Mouse (Mus musculus) left cerebral cortex, postnatal 25 days (tissue): Measurements from ENCODE around the gene Nlrc5. TPM values are rescaled to one million over a fixed set of nuclear protein-coding genes. Genes with fewer than 3 reads are reported as not detected.

Experiments
- DNase-seq, 2 experiments: peaks; one replicate each; pipeline ENCODE4 v3.0.0; 2022; ENCODE audit warnings: low spot score in 2 of 2, mixed read lengths in 1 of 2
- intact Hi-C: fragments of 180-260 bp; cut with DNase I; formaldehyde crosslinking; loops from one replicate; pipeline ENCODE4 v1.15.1; 2025
- microRNA-seq, 2 experiments: library from miRNA; unstranded; fragments of <30 nt; microRNA quantifications; one replicate each; pipeline ENCODE4 v1.2.0; 2022
- total RNA-seq, 2 experiments: library from RNA; stranded (reverse); gene quantifications; 2 replicates each; pipeline ENCODE4 v1.2.3; 2021

The Nlrc5 gene
- total RNA-seq, 2 experiments from 2014 or later = 0.21 to 0.71 TPM

DNA sequence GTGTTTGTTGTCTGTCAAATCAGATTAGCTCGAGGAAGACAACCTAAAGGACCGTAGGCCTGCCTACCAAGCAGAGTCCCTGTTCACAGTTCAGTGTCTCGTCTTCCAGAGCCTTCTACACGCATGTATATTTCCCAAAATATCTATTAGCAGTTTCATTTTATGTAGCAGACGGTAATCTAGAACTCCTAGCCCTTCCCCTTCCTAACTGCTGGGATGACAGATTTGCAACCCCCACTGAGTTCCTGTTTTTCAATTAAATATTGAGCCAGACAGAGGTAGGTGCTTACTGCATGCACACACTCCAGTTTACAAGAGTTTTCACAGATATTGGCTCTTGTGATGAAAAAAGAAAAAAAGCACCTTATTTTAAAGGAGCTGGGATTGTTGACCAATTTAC, 115.3 kb downstream of the Nlrc5 start:
- DNase-seq = no peak
- intact Hi-C loops = no loop called here

DNA sequence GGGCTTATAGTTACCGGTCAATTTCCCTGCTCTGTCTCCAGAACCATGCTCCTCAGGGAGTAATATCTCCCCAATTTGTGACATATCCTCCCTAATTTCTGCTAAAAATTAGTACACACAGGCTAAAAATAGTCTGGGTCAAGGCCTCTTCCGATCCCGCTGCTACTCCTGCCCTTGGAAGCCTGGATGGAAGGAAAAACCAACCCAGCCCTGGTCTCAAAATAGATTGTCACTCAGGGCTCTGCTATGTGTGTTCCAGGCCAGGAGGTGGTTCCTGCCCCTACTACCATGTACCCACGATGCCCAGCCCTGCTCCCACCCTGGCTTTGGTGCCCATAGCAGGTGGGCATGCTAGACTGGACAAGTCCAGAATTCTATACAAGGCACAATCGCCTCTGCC, 115.8 kb downstream of the Nlrc5 start:
- no peak for DNase-seq
- intact Hi-C loops = no loop called here

DNA sequence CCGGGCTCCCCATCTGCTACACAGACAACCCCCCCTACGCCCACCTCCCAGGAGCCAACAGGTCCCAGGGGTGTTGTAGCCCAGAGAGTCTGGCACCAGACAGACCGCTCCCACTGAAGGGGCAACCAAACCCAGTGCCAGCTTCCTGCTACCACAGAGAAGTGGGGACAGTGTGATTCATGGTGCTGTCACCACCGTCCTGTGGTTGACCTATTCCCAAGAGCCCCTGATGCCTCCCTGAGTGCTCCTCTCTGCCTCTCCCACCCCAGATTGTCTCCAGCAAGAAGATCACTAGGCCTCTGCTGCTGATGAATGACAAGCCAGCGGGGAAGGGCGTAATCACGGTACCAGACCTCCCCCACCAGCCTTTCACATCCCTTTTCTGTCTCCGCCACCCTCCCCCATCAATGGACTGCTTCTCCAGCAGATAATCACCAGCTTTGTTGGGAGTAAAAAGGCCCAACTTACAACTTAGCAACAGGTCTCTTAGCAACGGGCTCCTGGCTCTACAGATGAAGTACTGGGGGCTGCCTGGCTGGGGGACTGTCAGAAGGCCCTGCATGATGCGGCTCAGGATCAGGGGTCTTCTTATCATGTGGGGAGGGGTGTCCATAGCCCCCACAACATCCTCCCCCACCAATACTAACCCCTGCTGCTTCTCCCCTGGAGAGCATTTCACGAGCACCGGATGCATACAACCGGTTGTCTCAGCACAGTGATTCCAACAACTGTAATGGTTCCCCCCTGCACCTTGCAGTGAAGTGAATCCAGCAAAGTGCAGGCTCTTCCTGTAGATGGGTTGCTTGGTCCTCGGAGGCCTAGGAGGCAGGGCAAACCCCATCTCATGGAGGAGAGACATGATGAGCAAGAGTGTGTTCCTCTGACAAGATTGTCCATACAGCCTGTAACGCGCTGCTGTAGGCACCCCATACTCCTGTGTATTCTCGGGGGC, 117.6 kb downstream of the Nlrc5 start:
- DNase-seq = peak; percentile 69 to 78
- intact Hi-C loops = no loop called here

DNA sequence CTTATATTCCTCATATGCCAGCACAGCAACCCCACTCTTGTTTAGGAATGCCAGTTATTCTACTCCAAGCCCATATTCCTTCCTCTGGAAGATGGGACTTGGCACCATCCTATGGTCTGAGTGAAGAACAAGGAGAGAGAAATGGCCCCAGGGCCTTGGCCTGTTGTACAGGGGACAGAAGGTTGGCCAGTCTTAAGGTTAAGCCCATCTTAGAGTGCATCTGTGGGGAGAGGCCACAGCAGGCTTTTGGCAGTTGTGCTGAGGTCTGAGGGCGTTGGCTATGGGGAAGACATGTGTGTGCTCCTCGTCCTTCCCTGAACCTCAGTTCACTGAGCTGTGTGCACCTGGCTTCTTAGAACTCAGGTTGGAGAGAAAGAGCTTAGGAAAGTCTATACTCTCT, 118.5 kb downstream of the Nlrc5 start:
- intact Hi-C loops = no loop called here

DNA sequence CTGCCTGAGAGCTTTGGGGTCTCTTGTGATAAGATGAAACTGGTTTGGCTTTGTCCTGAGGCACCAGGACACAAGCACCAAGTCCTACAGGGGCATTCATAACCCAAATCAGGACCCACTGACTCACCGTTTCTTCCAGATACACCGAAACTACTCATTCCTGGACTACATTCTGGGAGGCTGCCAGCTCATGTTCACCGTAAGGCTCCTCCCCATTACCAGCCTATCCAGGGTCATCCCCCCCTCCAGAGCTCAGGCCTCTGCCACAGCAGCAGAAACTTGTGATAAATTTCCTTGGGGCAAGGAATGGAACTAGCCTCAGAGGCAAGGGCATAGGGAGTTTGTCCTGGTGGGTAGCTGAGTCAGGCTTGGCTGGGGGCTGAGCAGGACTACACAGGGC, 123.1 kb downstream of the Nlrc5 start:
- intact Hi-C loops = no loop called here

More for the DNA sequence above, 118.5 kb downstream of the Nlrc5 start:
- DNase-seq = no peak

DNA sequence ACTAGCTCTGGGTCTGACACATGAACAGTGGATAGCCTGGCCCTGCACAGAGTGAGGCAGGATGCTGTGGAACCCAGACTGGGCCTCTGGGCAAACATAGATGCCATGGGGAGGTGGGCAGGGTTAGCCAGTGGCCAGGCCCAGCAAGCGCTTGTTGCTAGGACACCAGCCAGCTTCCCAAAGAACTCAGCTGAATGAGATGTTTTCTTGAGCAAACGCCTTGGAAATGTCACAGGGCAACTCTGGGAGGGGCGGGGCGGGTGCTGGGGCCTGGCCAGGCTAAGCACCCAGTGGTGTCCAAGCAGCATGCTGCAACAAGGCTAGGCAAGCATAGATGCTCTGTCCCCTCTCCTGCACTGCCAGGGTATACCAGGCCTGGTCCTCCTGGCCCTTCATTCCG, 127.1 kb downstream of the Nlrc5 start:
- intact Hi-C loops = no loop called here
- DNase-seq = peak; percentile 35 to 38

More for the DNA sequence above, 123.1 kb downstream of the Nlrc5 start:
- DNase-seq = no peak

DNA sequence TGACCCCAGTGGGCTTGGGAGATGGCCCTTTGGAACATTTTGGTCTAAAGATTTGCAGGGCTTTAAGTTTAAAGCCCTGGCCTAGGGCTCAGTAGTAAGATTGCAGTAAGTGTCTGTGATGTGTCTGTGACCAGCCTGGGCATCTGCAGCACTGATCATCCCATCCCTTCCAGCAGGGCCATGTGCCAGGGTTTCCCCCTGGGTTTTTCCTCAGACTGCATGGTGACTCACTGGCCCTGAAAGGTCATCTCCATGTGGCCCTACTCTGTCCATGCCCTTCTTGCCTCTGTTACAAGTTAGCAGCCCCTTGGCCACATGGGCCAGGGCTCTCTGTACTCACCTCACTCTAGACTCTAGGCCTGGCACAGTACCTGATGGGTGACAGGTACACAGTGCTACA, 130.3 kb downstream of the Nlrc5 start:
- DNase-seq = no peak
- intact Hi-C loops = no loop called here

DNA sequence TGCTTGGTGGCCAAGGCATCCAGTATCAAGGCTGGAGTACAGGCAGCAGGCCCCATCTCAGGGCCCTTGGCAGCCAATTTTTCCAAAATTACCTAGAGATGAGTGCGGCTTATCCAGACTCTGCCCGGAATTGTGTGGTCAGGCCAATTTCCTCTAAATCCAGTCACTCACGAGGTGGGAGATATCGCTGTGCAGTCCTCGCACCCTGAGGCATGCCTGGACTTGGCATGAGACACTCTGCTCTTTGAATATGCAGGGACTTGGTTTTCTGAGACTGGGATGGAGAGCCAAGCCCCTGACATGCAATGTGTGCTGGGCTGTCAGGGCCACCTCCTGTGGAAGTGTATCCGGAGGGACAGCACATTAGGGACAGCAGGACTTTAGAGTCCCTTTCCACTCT, 131.9 kb downstream of the Nlrc5 start:
- no peak for DNase-seq
- intact Hi-C loops = no loop called here

DNA sequence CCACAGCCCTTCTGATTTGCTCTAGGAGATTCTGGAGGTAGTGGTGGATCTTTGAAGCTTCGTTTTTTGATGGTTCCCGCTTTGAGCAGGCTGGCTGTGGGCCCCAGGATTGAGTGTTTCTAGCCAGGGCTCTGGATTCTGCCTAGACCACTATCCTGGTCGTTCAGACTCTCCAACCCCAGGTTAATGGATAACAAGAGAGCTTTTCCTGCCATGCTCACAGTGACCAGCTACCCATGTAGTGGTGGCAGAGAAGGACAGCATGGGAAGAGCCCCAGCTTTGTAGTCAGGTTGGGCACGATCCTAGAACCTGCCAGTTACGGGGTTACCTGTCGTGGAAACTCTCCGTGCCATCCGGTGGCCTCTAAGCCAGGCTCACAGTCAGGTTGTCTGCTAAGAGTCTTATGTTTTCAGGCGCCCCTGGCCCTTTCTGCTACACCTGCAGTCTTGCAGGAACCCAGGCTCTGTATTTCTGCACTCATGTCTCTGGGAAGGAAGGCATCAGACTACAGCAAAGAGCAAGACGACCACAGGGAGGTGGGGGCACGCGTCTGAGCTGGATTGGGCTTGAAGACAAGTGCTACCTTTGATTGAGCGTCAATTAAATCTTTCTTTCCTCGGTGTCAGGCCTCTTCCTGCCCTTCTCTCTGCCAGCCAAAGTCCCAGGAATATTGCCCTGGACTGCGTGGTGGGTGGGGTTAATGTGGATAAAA, 132.4 kb downstream of the Nlrc5 start:
- DNase-seq = no peak
- intact Hi-C loops = no loop called here

DNA sequence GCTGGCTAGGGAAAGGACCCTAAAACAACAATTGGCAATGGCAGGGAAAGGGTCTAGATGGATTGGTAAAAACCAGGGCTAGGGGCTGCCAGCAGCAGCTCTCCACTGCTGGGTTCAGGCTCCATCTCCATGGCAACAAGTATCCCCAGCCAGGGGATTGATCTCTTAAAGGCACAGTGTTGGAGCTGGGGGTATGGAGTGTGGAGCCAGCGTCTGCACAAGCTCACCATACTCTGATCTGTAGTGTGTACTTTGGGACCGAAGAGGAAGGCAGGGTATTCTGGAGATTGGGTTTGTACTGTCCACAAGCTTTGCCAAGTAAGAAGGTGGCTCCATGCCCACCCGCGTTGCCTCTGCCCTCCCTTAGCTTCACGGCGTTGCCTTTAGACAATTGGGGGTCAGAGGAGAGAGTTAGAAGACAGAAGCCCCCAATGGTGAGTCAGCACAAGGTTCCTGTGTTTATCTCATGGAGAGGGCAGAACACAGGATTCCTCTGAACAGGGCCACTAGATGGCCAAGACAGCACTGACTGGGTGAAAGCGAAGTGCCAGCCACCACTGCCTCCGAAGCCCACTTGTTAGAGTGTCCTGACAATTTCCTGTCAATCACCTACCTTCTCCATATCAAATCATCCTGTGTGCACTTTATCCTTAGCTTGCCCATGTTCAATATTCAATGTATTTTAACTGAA, 133.1 kb downstream of the Nlrc5 start:
- DNase-seq = no peak
- intact Hi-C loops = no loop called here

DNA sequence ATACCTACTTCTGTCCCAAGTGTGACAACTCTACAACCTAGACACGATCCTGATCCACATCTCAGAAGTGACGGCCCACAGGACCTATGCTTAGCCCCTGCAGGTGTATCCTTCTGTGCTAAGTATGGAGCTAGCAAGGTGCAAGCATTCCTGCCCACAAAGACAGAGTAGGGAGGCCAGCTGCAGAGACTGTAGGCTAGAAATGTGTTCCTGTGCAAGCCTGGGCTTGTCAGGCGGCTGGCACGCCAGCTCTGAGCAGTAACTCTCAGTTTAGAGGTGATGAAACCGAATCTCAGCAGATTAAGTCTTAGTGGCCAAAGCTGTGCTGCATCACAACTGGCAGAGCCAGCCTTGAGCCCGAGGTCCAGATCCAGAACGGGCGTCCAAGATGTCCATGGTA, 133.9 kb downstream of the Nlrc5 start:
- intact Hi-C loops = no loop called here
- no peak for DNase-seq

DNA sequence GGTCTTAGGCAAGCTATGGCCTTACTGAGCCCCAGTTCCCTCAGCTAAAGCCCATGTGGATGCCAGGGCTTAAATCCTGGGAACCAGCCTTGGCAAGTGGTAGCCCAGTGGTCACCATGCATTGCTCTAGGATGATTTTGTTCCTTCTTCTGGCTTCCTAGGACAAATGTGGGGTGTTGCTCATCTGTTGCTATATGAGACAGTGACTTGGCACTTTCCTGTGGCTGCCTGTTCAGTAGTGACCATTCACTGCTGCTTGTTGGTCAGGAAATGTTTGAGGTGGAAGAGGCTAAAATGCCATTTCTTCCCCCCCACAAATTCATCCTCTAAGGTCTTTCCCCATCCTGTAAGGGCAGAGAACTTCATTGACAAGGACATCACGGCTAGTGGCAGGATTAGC, 135.3 kb downstream of the Nlrc5 start:
- intact Hi-C loops = no loop called here
- DNase-seq = no peak

DNA sequence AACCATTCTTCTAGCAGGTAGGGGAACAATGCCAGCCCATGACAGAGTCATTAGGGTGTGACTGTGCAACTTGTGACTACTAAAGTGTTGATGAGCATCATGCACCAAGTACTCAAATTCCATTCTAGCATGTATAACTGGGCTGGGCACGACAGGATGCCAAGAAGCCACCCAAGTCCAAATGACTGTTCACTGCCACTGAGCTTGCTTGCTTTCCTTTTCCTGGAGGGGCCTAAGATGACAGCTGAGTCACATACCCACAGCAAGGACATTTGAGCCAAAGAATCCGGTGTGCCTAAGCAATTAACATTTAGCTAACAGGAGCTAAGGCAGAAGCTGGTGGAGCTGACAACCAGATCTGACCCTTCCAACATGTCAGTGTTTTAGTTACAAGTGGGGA, 137.7 kb downstream of the Nlrc5 start:
- no peak for DNase-seq
- intact Hi-C loops = no loop called here

DNA sequence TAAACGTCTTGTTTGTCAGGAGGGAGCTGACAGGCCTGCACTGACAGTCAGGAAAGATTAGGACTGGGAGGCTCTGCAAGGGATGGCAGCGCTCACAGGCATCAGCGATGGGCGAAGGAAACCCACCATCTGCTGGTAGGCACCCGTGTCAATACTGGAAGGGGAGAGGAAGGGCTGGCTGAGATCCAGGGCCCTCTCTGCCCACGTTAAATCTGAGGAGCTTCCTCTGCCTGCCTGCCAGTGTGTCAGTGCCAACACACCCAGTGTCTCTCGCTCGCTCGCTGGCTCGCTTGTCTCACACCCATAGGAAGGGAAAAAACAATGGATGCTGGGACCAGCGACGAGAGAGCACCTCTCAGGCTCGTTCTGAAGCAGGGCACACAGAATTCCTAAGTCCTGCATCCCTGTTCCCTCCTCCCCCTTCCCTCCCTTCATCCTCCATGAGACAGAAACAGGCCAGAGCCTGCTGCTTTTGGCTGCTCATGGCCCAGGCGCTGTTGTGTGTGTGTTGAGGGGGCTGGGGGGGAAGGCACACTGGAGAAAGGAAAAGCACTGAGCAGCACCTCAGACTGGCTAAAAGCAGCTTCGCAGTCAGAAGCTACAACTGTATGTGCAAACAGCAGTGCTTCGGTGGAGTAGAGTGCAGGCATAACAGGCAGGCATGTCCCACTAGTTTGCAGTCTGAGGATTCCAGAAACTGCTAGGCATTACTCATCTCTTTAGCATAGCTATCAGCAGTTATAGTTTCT, 140.2 kb downstream of the Nlrc5 start:
- DNase-seq = peak; percentile 76 to 90
- intact Hi-C loops = no loop called here

DNA sequence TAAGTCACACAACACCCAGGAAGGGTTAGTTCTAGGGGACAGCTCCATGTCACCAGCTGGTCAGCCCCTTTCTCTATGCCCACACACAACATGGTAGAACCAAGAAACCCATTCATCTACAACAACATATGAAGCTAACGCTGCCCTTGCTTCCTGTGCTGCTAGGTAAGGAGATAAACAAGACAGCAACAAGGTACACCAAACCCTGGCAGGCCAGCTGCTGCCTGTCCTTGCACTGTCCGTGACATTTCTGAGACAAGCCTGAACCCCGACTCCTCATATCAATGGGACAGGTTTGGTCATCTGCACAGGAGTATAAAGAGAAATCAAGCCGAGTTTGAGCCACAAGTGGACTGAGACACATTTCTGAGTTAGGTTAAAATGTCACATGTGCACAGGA, 141.0 kb downstream of the Nlrc5 start:
- DNase-seq = no peak
- intact Hi-C loops = no loop called here

Small RNAs within 50 kb of the gene (microRNA-seq; reads per million reads assigned to microRNA genes)
- 0 reads per million in 2 experiments for gene Mir7072

Other genes starting within 250 kb of the Nlrc5 start
- 10 to 100 TPM; 40.7 to 62.8 TPM for gene Nup93, start 219.8 kb upstream of the Nlrc5 start, total RNA-seq
- under 1 TPM; 0.27 to 0.41 TPM for gene Slc12a3, start 105.2 kb upstream of the Nlrc5 start, total RNA-seq
- gene Herpud1, start 47.9 kb upstream of the Nlrc5 start, total RNA-seq = 10 to 100 TPM; 58.1 to 61.1 TPM
- gene Cpne2, start 98.6 kb downstream of the Nlrc5 start, total RNA-seq = 10 to 100 TPM; 23.3 to 24.6 TPM
- gene Rspry1, start 167.6 kb downstream of the Nlrc5 start, total RNA-seq = 10 to 100 TPM; 26.6 to 30.3 TPM
- gene Fam192a, start 167.6 kb downstream of the Nlrc5 start, total RNA-seq = 10 to 100 TPM; 37.2 to 44.9 TPM
- 100 to 1,000 TPM; 157 to 158 TPM for gene Arl2bp, start 232.2 kb downstream of the Nlrc5 start, total RNA-seq